19 mouse cellular contexts compared by ENCODE assay signal in genomic region chr4:131778616-131779275, GRCm38 (mm10). TPM values are rescaled to one million over a fixed set of nuclear protein-coding genes. Genes with fewer than 3 reads are reported as not detected.
A peak's percentile ranks its signal among the peaks of the same experiment; 100 is the strongest.
DNase-seq lines count a peak whose midpoint lies in the region; ATAC-seq and TF ChIP-seq lines count a peak whose summit lies in the region.
"Had no signal": no experiment of that assay in that cellular context is flagged by ENCODE, and none has a peak within 500 bp of the region (broad histone marks: within the 10 kb centered on the region; RNA-seq: fewer than 3 reads in every experiment).

No protein-coding gene starts in this region.

- no peak for TF ChIP-seq CTCF in midbrain, postnatal 0 days (IDR thresholded peaks at IDR 0.05)

- ATAC-seq in midbrain, embryonic 11.5 days (ENCODE audit: low FRiP score), result no peak
- no peak for ATAC-seq in midbrain, postnatal 0 days (ENCODE audit: low FRiP score)
- ATAC-seq in midbrain, embryonic 14.5 days (ENCODE audit: low FRiP score, low TSS enrichment), result no peak
- ATAC-seq: forebrain, embryonic 14.5 days; hindbrain, embryonic 16.5 days; inflammation-experienced regulatory T-cells, adult 6 months; intestine, postnatal 0 days had no signal

- H3K36me3 ChIP-seq in midbrain, embryonic 11.5 days (ENCODE audit: control insufficient read depth, insufficient read depth, low read length), result no peaks in the 10 kb centered on the region
- H3K36me3 ChIP-seq in midbrain, postnatal 0 days (ENCODE audit: insufficient read depth, low read length), result no peaks in the 10 kb centered on the region
- no peaks in the 10 kb centered on the region for H3K36me3 ChIP-seq in midbrain, embryonic 14.5 days (ENCODE audit: control insufficient read depth, insufficient read depth, low read length)
- H3K36me3 ChIP-seq: heart, embryonic 10.5 days had no signal

- H3K27ac ChIP-seq in midbrain, embryonic 11.5 days (ENCODE audit: low read depth, low read length), result no peak overlapping the region
- H3K27ac ChIP-seq in midbrain, postnatal 0 days (ENCODE audit: low read depth, low read length), result no peak overlapping the region
- no peak overlapping the region for H3K27ac ChIP-seq in midbrain, embryonic 14.5 days (replicated peaks; ENCODE audit: low read depth, low read length)
- H3K27ac ChIP-seq: embryonic facial prominence, embryonic 10.5 days; heart, embryonic 10.5 days; hindbrain, embryonic 12.5 days had no signal

- 87% methylated on average over 14 of the region's 14 CpGs for WGBS in midbrain, embryonic 11.5 days
- 86% methylated on average over 14 of the region's 14 CpGs for WGBS in midbrain, postnatal 0 days
- 87% methylated on average over 14 of the region's 14 CpGs for WGBS in midbrain, embryonic 14.5 days

- H3K27me3 ChIP-seq in midbrain, embryonic 11.5 days (ENCODE audit: control insufficient read depth, insufficient read depth, low read length), result no peaks in the 10 kb centered on the region
- H3K27me3 ChIP-seq in midbrain, postnatal 0 days (ENCODE audit: insufficient read depth, low read length), result no peaks in the 10 kb centered on the region
- H3K27me3 ChIP-seq in midbrain, embryonic 14.5 days (ENCODE audit: control insufficient read depth, insufficient read depth, low read length), result no peaks in the 10 kb centered on the region
- H3K27me3 ChIP-seq: hindbrain, embryonic 12.5 days had no signal

- no peak overlapping the region for H3K4me3 ChIP-seq in midbrain, embryonic 11.5 days (ENCODE audit: low read depth, low read length)
- H3K4me3 ChIP-seq in midbrain, postnatal 0 days (ENCODE audit: low read depth, low read length), result no peak overlapping the region
- H3K4me3 ChIP-seq in midbrain, embryonic 14.5 days (replicated peaks; ENCODE audit: low read depth, low read length), result no peak overlapping the region
- H3K4me3 ChIP-seq: embryonic facial prominence, embryonic 10.5 days; heart, embryonic 10.5 days; hindbrain, embryonic 12.5 days had no signal

- H3K4me2 ChIP-seq in midbrain, embryonic 11.5 days, result no peak overlapping the region
- no peak overlapping the region for H3K4me2 ChIP-seq in midbrain, postnatal 0 days (ENCODE audit: low read depth, low read length, poor library complexity, severe bottlenecking)
- H3K4me2 ChIP-seq in midbrain, embryonic 14.5 days (ENCODE audit: low read length), result no peak overlapping the region
- H3K4me2 ChIP-seq: hindbrain, embryonic 12.5 days had no signal

- H3K9ac ChIP-seq in midbrain, embryonic 11.5 days (ENCODE audit: low read length), result no peak overlapping the region
- H3K9ac ChIP-seq in midbrain, postnatal 0 days (replicated peaks; ENCODE audit: low read length, poor library complexity, severe bottlenecking), result no peak overlapping the region
- no peak overlapping the region for H3K9ac ChIP-seq in midbrain, embryonic 14.5 days (replicated peaks; ENCODE audit: low read length)
- H3K9ac ChIP-seq: hindbrain, embryonic 12.5 days had no signal

- peak; percentile 33 for DNase-seq in midbrain, embryonic 11.5 days (ENCODE audit: low spot score, missing footprints)
- DNase-seq in midbrain, postnatal 0 days (ENCODE audit: low spot score), result no peak
- DNase-seq in cerebellum, adult 8-10 months, result peak; percentile 63
- DNase-seq in cerebellum, postnatal 14 days, result peak; percentile 30 to 70
- DNase-seq in spleen, postnatal 36 days (ENCODE audit: low spot score in 2 of 2), result no peak
- DNase-seq in midbrain, embryonic 14.5 days, result no peak
- no peak for DNase-seq in frontal cortex, adult 2 months (ENCODE audit: extremely low spot score in 1 of 2, low spot score in 1 of 2)
- DNase-seq: adrenal gland, postnatal 10 days; gastrocnemius, postnatal 10 days; heart, adult 18-20 months; heart, postnatal 10 days; heart, postnatal 4 days had no signal

- H3K9me3 ChIP-seq in midbrain, embryonic 11.5 days (ENCODE audit: control insufficient read depth, low read length), result no peaks in the 10 kb centered on the region
- H3K9me3 ChIP-seq in midbrain, postnatal 0 days (ENCODE audit: low read length), result no peaks in the 10 kb centered on the region
- no peaks in the 10 kb centered on the region for H3K9me3 ChIP-seq in midbrain, embryonic 14.5 days (ENCODE audit: control insufficient read depth, low read length)
- H3K9me3 ChIP-seq: embryonic facial prominence, embryonic 10.5 days; heart, embryonic 10.5 days; hindbrain, embryonic 12.5 days had no signal

- H3K4me1 ChIP-seq in midbrain, embryonic 11.5 days (ENCODE audit: control insufficient read depth, insufficient read depth, low read length), result no peaks in the 10 kb centered on the region
- no peaks in the 10 kb centered on the region for H3K4me1 ChIP-seq in midbrain, postnatal 0 days (ENCODE audit: insufficient read depth, low read length)
- H3K4me1 ChIP-seq in midbrain, embryonic 14.5 days (ENCODE audit: control insufficient read depth, insufficient read depth, low read length), result no peaks in the 10 kb centered on the region

RNA-seq across cellular contexts. Expression of gene Ptpru, which starts 59.3 kb away (rescaled TPM):
- polyA plus RNA-seq in midbrain, embryonic 11.5 days (2014; fragmentation: Nextera tagmentation; extraction: Ambion mirVana), result 9.6 and 11.4 TPM in 2 replicates
- total RNA-seq in midbrain, postnatal 0 days (2014; rRNA removed), result 34.2 and 37.0 TPM in 2 replicates
- 22.2 and 22.8 TPM in 2 replicates for polyA plus RNA-seq in midbrain, postnatal 0 days (2015; fragmentation: Nextera tagmentation; extraction: Ambion mirVana)
- 18.0 and 20.8 TPM in 2 replicates for polyA plus RNA-seq in midbrain, embryonic 14.5 days (2014; fragmentation: Nextera tagmentation; extraction: Ambion mirVana)
- polyA plus RNA-seq in frontal cortex, adult 2 months (2012; rRNA removed), result 38.9 and 39.6 TPM in 2 replicates
- polyA plus RNA-seq: inflammation-experienced regulatory T-cells, adult 6 months had no signal

Comparison
In these comparisons a context has a peak if more than half of its experiments do, and no peak if none do; other contexts are left out.
1. DNase-seq: peak in midbrain, embryonic 11.5 days (single experiment), cerebellum, adult 8-10 months (single experiment) and cerebellum, postnatal 14 days (2 of 2); none in midbrain, postnatal 0 days (single experiment), spleen, postnatal 36 days (0 of 2), midbrain, embryonic 14.5 days (single experiment) and frontal cortex, adult 2 months (0 of 2).